Comparison of ENCODE assay signal across 23 mouse cellular contexts in genomic region chr4:142908782-142909181, GRCm38 (mm10).
"Had no signal": no experiment of that assay in that cellular context is flagged by ENCODE, and none has a peak within 500 bp of the region (broad histone marks: within the 10 kb centered on the region; RNA-seq: fewer than 3 reads in every experiment).

No protein-coding gene starts in this region.

- DNase-seq: kidney, adult 11 months; kidney, adult 8-10 months; kidney, postnatal 25 days; layer of hippocampus, adult 9-11 months; liver; lung, adult 18-20 months; lung, postnatal 10 days; lung, postnatal 36 days; right cerebral cortex, adult 18-20 months; right cerebral cortex, postnatal 14 days; right cerebral cortex, postnatal 4 days; thymus, adult 2 months; thymus, postnatal 25 days had no signal

- H3K4me1 ChIP-seq: intestine, embryonic 15.5 days; liver, embryonic 12.5 days; liver, embryonic 15.5 days; megakaryocyte, embryonic 14.5 days had no signal

- H3K27me3 ChIP-seq: intestine, embryonic 15.5 days; limb, embryonic 13.5 days; liver, embryonic 12.5 days; liver, embryonic 15.5 days; lung, embryonic 15.5 days; megakaryocyte, embryonic 14.5 days had no signal

- H3K9me3 ChIP-seq: intestine, embryonic 15.5 days; limb, embryonic 10.5 days; limb, embryonic 13.5 days; liver, embryonic 15.5 days; lung, embryonic 15.5 days; midbrain, embryonic 10.5 days had no signal

- ATAC-seq: liver, embryonic 12.5 days had no signal

- H3K9ac ChIP-seq: intestine, embryonic 15.5 days; liver, embryonic 12.5 days; liver, embryonic 15.5 days; lung, embryonic 15.5 days had no signal

- H3K4me3 ChIP-seq: liver, embryonic 12.5 days; liver, embryonic 15.5 days; lung, embryonic 15.5 days; megakaryocyte, embryonic 14.5 days had no signal

- H3K36me3 ChIP-seq: intestine, embryonic 15.5 days; limb, embryonic 10.5 days; limb, embryonic 13.5 days; liver, embryonic 12.5 days; liver, embryonic 15.5 days; lung, embryonic 15.5 days; midbrain, embryonic 10.5 days had no signal

- H3K27ac ChIP-seq: intestine, embryonic 15.5 days; layer of hippocampus, adult 2 months; limb, embryonic 13.5 days; liver, embryonic 12.5 days; liver, embryonic 15.5 days; lung, embryonic 15.5 days; stomach, postnatal 0 days had no signal

- H3K4me2 ChIP-seq: liver, embryonic 12.5 days; liver, embryonic 15.5 days; lung, embryonic 15.5 days had no signal
